ENCODE assay signal across 14 mouse cellular contexts in the genomic region with DNA sequence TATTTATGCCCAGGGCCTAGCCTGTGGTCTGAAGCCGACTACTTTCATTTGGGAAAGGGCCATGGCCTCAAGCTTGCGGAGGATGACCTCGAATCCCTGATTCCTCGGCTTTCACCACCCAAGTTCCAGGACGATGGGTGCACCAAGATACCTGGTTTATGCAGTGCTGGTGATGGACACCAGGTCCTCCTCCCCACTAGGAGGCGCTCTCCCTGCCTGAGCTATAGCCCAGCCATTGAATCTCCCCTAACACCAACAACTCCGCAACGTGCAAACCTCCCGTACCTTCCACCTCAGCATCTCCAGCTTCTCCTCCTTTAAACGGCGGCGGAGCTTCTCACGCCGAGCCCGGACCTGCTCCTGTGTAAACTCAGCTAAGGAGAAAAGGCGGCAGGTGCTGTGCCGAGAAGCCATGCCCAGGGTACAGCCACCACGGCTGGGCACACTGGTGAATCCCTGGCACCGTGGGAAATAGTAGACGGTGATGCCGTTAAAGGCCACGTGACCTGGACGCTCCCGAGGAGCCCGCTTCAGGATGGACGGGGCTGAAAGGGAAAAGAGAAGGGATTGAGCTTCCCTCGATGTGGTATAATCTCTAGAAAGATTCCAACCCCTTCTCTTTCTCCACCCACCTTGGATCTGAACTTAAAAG. TPM values are rescaled to one million over a fixed set of nuclear protein-coding genes. Genes with fewer than 3 reads are reported as not detected.
A peak's percentile ranks its signal among the peaks of the same experiment; 100 is the strongest.
DNase-seq lines count a peak whose midpoint lies in the region; ATAC-seq and TF ChIP-seq lines count a peak whose summit lies in the region.
"Had no signal": no experiment of that assay in that cellular context is flagged by ENCODE, and none has a peak within 500 bp of the region (broad histone marks: within the 10 kb centered on the region; RNA-seq: fewer than 3 reads in every experiment).

No protein-coding gene starts in this region.

- H3K36me3 ChIP-seq in hindbrain, postnatal 0 days (ENCODE audit: insufficient read depth, low read length) = 0 out of 2 replicates have a peak, but pooled peaks cover 5% of the 10 kb centered on the region
- H3K36me3 ChIP-seq in hindbrain, embryonic 13.5 days = 0 out of 2 replicates have a peak, but pooled peaks cover 7% of the 10 kb centered on the region
- peaks cover 41% of the 10 kb centered on the region for H3K36me3 ChIP-seq in spleen, adult 2 months (ENCODE audit: control insufficient read depth, insufficient read depth, low read length)
- peaks cover 53% of the 10 kb centered on the region for H3K36me3 ChIP-seq in heart, embryonic 10.5 days
- H3K36me3 ChIP-seq: hindbrain, embryonic 15.5 days; midbrain, embryonic 15.5 days had no signal

- DNase-seq in hindbrain, postnatal 0 days (ENCODE audit: low spot score) = peak; percentile 23
- peak in 1 of 2 experiments; percentile 36 for DNase-seq in spleen, adult 2 months (ENCODE audit: low read depth in 1 of 2, low spot score in 2 of 2)
- no peak for DNase-seq in spleen, adult 12 weeks (ENCODE audit: low spot score)
- DNase-seq in cerebellum, postnatal 14 days = peak; percentile 52 to 77
- no peak for DNase-seq in urinary bladder, postnatal 14 days (ENCODE audit: low spot score)
- no peak for DNase-seq in heart, embryonic 10.5 days (ENCODE audit: low spot score)
- DNase-seq in right cerebral cortex, adult 2 months (ENCODE audit: low spot score in 2 of 2) = no peak
- DNase-seq: right cerebral cortex, postnatal 14 days had no signal

- no peak for TF ChIP-seq POLR2A in spleen, adult 2 months (IDR thresholded peaks at IDR 0.05; ENCODE audit: low read depth, low read length)

- TF ChIP-seq CTCF in hindbrain, postnatal 0 days (IDR thresholded peaks at IDR 0.05; ENCODE audit: low read depth) = peak; percentile 62
- TF ChIP-seq CTCF in spleen, adult 2 months (IDR thresholded peaks at IDR 0.05; ENCODE audit: extremely low read depth, insufficient read depth, insufficient read length, insufficient replicate concordance) = peak; percentile 44; the same call in 1 of the 2 replicates

- 94% methylated on average over 27 of the region's 27 CpGs for WGBS in hindbrain, postnatal 0 days
- 92% methylated on average over 27 of the region's 27 CpGs for WGBS in hindbrain, embryonic 13.5 days
- 92% methylated on average over 27 of the region's 27 CpGs for WGBS in spleen, adult 2 months
- 91% methylated on average over 27 of the region's 27 CpGs for WGBS in heart, embryonic 10.5 days

- no peak overlapping the region for H3K4me3 ChIP-seq in hindbrain, postnatal 0 days (ENCODE audit: low read length)
- no peak overlapping the region for H3K4me3 ChIP-seq in hindbrain, embryonic 13.5 days
- no peak overlapping the region for H3K4me3 ChIP-seq in spleen, adult 2 months (ENCODE audit: extremely low read depth, insufficient read depth, insufficient read length)
- H3K4me3 ChIP-seq in heart, embryonic 10.5 days = no peak overlapping the region
- H3K4me3 ChIP-seq: embryonic facial prominence, embryonic 13.5 days; hindbrain, embryonic 15.5 days; midbrain, embryonic 15.5 days had no signal

- ATAC-seq in hindbrain, postnatal 0 days = no peak
- no peak for ATAC-seq in hindbrain, embryonic 13.5 days (ENCODE audit: low FRiP score)
- ATAC-seq: midbrain, embryonic 15.5 days had no signal

- H3K4me2 ChIP-seq in hindbrain, postnatal 0 days (ENCODE audit: low read depth, low read length) = no peak overlapping the region
- no peak overlapping the region for H3K4me2 ChIP-seq in hindbrain, embryonic 13.5 days
- H3K4me2 ChIP-seq: embryonic facial prominence, embryonic 13.5 days; hindbrain, embryonic 15.5 days; midbrain, embryonic 15.5 days had no signal

- H3K27me3 ChIP-seq in hindbrain, postnatal 0 days (ENCODE audit: insufficient read depth, low read length) = no peaks in the 10 kb centered on the region
- H3K27me3 ChIP-seq in hindbrain, embryonic 13.5 days = no peaks in the 10 kb centered on the region
- no peaks in the 10 kb centered on the region for H3K27me3 ChIP-seq in spleen, adult 2 months (ENCODE audit: control insufficient read depth, insufficient read depth, low read length)
- H3K27me3 ChIP-seq in heart, embryonic 10.5 days (ENCODE audit: insufficient read depth, poor library complexity, severe bottlenecking) = no peaks in the 10 kb centered on the region
- H3K27me3 ChIP-seq: embryonic facial prominence, embryonic 13.5 days; hindbrain, embryonic 15.5 days; midbrain, embryonic 15.5 days had no signal

- H3K9ac ChIP-seq in hindbrain, postnatal 0 days (replicated peaks; ENCODE audit: low read length) = no peak overlapping the region
- H3K9ac ChIP-seq in hindbrain, embryonic 13.5 days = no peak overlapping the region
- H3K9ac ChIP-seq: embryonic facial prominence, embryonic 13.5 days; hindbrain, embryonic 15.5 days; midbrain, embryonic 15.5 days had no signal

- H3K27ac ChIP-seq in hindbrain, postnatal 0 days = no peak overlapping the region
- no peak overlapping the region for H3K27ac ChIP-seq in hindbrain, embryonic 13.5 days
- no peak overlapping the region for H3K27ac ChIP-seq in spleen, adult 2 months (ENCODE audit: insufficient read depth, low read length)
- no peak overlapping the region for H3K27ac ChIP-seq in heart, embryonic 10.5 days
- H3K27ac ChIP-seq: embryonic facial prominence, embryonic 13.5 days; midbrain, embryonic 15.5 days had no signal

- peaks cover 26% of the 10 kb centered on the region; the same call in 1 of the 2 replicates for H3K4me1 ChIP-seq in hindbrain, postnatal 0 days (ENCODE audit: insufficient read depth, low read length)
- peaks cover 46% of the 10 kb centered on the region for H3K4me1 ChIP-seq in hindbrain, embryonic 13.5 days (replicated peaks)
- peaks cover 10% of the 10 kb centered on the region; the same call in 1 of the 2 replicates for H3K4me1 ChIP-seq in spleen, adult 2 months (ENCODE audit: control insufficient read depth, insufficient read depth, insufficient read length)
- H3K4me1 ChIP-seq in heart, embryonic 10.5 days = peaks cover 46% of the 10 kb centered on the region

- H3K9me3 ChIP-seq in hindbrain, postnatal 0 days (ENCODE audit: low read length) = no peaks in the 10 kb centered on the region
- no peaks in the 10 kb centered on the region for H3K9me3 ChIP-seq in hindbrain, embryonic 13.5 days
- H3K9me3 ChIP-seq in heart, embryonic 10.5 days = no peaks in the 10 kb centered on the region
- H3K9me3 ChIP-seq: embryonic facial prominence, embryonic 13.5 days; hindbrain, embryonic 15.5 days; midbrain, embryonic 15.5 days had no signal

RNA-seq across cellular contexts. Expression of gene Csrnp1, which starts 10.5 kb away (rescaled TPM):
- total RNA-seq in hindbrain, postnatal 0 days (2014; rRNA removed) = 4.5 and 17.4 TPM in 2 replicates
- 2.7 and 3.1 TPM in 2 replicates for polyA plus RNA-seq in hindbrain, postnatal 0 days (2015; fragmentation: Nextera tagmentation; extraction: Ambion mirVana)
- 1.2 and 1.7 TPM in 2 replicates for polyA plus RNA-seq in hindbrain, embryonic 13.5 days (2015; fragmentation: Nextera tagmentation; extraction: Ambion mirVana)
- 50.5 and 78.5 TPM in 2 replicates for polyA plus RNA-seq in spleen, adult 2 months (2012; rRNA removed)
- 7.5 and 8.0 TPM in 2 replicates for polyA plus RNA-seq in heart, embryonic 10.5 days (2016; fragmentation: Nextera tagmentation; extraction: Ambion mirVana)

RNA-seq across cellular contexts. Expression of gene Ttc21a, which starts 36.6 kb away (rescaled TPM):
- total RNA-seq in hindbrain, postnatal 0 days (2014; rRNA removed) = 4.7 and 4.9 TPM in 2 replicates
- polyA plus RNA-seq in hindbrain, postnatal 0 days (2015; fragmentation: Nextera tagmentation; extraction: Ambion mirVana) = 0.90 and 1.1 TPM in 2 replicates
- polyA plus RNA-seq in hindbrain, embryonic 13.5 days (2015; fragmentation: Nextera tagmentation; extraction: Ambion mirVana) = 0.65 and 1.2 TPM in 2 replicates
- 0.04 and 0.15 TPM in 2 replicates for polyA plus RNA-seq in spleen, adult 2 months (2012; rRNA removed)
- 0.28 and 0.48 TPM in 2 replicates for polyA plus RNA-seq in heart, embryonic 10.5 days (2016; fragmentation: Nextera tagmentation; extraction: Ambion mirVana)
- total RNA-seq: gastrocnemius, adult 8-10 months had no signal

RNA-seq across cellular contexts. Expression of gene Gorasp1, which starts 36.6 kb away (rescaled TPM):
- 28.1 and 48.4 TPM in 2 replicates for total RNA-seq in hindbrain, postnatal 0 days (2014; rRNA removed)
- 20.9 and 21.1 TPM in 2 replicates for polyA plus RNA-seq in hindbrain, postnatal 0 days (2015; fragmentation: Nextera tagmentation; extraction: Ambion mirVana)
- polyA plus RNA-seq in hindbrain, embryonic 13.5 days (2015; fragmentation: Nextera tagmentation; extraction: Ambion mirVana) = 26.0 and 27.9 TPM in 2 replicates
- 6.6 and 7.6 TPM in 2 replicates for polyA plus RNA-seq in spleen, adult 2 months (2012; rRNA removed)
- polyA plus RNA-seq in heart, embryonic 10.5 days (2016; fragmentation: Nextera tagmentation; extraction: Ambion mirVana) = 26.5 and 26.8 TPM in 2 replicates

RNA-seq across cellular contexts. Expression of gene Xirp1, which starts 49.4 kb away (rescaled TPM):
- total RNA-seq in hindbrain, postnatal 0 days (2014; rRNA removed) = 0.05 and 0.29 TPM in 2 replicates
- polyA plus RNA-seq in hindbrain, postnatal 0 days (2015; fragmentation: Nextera tagmentation; extraction: Ambion mirVana) = 0.19 TPM in 1 of 2 replicates, not detected in the other
- 0.04 and 0.09 TPM in 2 replicates for polyA plus RNA-seq in hindbrain, embryonic 13.5 days (2015; fragmentation: Nextera tagmentation; extraction: Ambion mirVana)
- polyA plus RNA-seq in spleen, adult 2 months (2012; rRNA removed) = 0.08 TPM in 2 replicates
- 41.1 and 90.1 TPM in 2 replicates for polyA plus RNA-seq in heart, embryonic 10.5 days (2016; fragmentation: Nextera tagmentation; extraction: Ambion mirVana)
- polyA plus RNA-seq: hindbrain, embryonic 15.5 days; limb, embryonic 11.5 days; midbrain, embryonic 15.5 days had no signal

Comparison
In these comparisons a context has a peak if more than half of its experiments do, and no peak if none do; other contexts are left out.
1. DNase-seq: peak in hindbrain, postnatal 0 days (single experiment) and cerebellum, postnatal 14 days (2 of 2); none in spleen, adult 12 weeks (single experiment), urinary bladder, postnatal 14 days (single experiment), heart, embryonic 10.5 days (single experiment) and right cerebral cortex, adult 2 months (0 of 2).